Mouse (Mus musculus): ENCODE measurements at regions not wholly inside any gene's neighbourhood (a gene's known extent, or its start where the extent isn't known, plus 50 kb on each side); places are given as distances from the start of the nearest gene placed in this dataset.

DNA sequence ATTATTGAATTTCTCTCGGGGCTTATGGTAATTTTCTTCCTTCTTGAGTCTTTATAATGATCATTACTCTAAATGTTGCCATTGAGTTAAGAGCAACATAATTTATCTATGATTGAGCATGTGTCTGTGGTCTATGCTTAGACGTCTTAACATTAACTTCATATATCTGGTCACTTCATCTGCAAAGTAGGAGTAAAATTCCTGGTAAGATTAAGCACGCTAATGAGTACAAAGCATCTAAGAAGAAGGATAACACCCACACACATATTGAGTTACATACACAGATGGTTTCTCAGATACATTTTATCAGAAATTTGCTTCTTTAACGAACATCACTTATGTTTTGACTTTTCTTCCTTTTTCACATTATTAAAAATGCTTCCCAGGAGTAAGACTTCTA, 267.3 kb upstream of the Lyplal1 start:
- TF ChIP-seq POLR2A (IDR thresholded peaks at IDR 0.05; ENCODE audit: borderline replicate concordance, insufficient read depth, low read length) = no peak
- TF ChIP-seq CTCF (IDR thresholded peaks at IDR 0.05; ENCODE audit: borderline replicate concordance, insufficient read depth, low read depth, low read length) = no peak

Data from cerebellum, adult 2 months (tissue).